Mouse (Mus musculus): ENCODE data around the gene Zfyve9. TPM values are rescaled to one million over a fixed set of nuclear protein-coding genes. Genes with fewer than 3 reads are reported as not detected.

Zfyve9 gene
- polyA plus RNA-seq, 1 experiment from 2014 or later = 3.0 TPM

DNA sequence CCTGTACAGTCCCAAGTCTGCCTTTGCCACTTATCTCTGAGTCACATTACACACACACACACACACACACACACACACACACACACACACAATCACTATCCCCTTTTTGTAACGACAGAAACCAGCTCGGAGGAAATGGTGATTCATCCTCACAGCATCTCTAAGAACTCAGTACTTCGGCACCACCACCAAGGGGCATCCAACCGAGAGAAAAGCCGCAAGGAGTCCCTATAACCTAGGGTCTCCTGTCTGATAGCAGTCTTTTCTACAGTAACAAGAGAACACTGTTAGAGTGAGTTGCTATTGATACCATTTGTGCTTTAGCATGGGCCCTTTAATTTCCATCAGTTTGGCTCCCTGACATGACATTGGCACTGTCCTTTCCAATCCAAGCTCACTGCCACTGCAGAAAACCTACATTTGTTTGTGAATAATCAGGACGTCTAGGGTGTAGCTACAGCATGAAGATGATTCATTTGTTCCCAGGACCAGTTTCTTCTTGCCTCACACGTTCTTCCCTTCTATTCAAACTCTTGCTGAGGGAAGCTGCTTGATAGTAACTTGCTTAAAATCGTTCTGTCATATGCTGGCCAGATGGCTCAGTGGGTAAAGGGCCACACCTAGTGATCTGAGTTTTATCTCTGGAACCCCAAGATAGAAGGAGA is 2.0 kb upstream of the Zfyve9 start:
- Histone ChIP-seq H3K4me1 (replicated peaks; ENCODE audit: control insufficient read depth, insufficient read depth) (no peaks in the 10 kb centered on the region), H3K27ac (replicated peaks) (no peak overlapping the region; the same call in 1 of the 2 replicates), H3K9ac (ENCODE audit: low read length) (no peak overlapping the region), H3K9me3 (ENCODE audit: control insufficient read depth, low read length) (no peaks in the 10 kb centered on the region), H3K27me3 (ENCODE audit: control insufficient read depth, insufficient read depth, low read length) (no peaks in the 10 kb centered on the region), H3K4me2 (replicated peaks; ENCODE audit: low read depth) (no peak overlapping the region), H3K4me3 (ENCODE audit: low read depth, low read length) (no peak overlapping the region), H3K36me3 (ENCODE audit: control insufficient read depth, insufficient read depth, low read length) (no peaks in the 10 kb centered on the region)
- TF ChIP-seq EP300 (optimal IDR thresholded peaks at IDR 0.05) (no peak), CTCF (IDR thresholded peaks at IDR 0.05; ENCODE audit: low read depth) (no peak)
- 30% methylated on average over 8 of the region's 8 CpGs for WGBS
- DNase-seq (ENCODE audit: low spot score) (no peak), ATAC-seq (ENCODE audit: low FRiP score, low TSS enrichment) (no peak)

DNA sequence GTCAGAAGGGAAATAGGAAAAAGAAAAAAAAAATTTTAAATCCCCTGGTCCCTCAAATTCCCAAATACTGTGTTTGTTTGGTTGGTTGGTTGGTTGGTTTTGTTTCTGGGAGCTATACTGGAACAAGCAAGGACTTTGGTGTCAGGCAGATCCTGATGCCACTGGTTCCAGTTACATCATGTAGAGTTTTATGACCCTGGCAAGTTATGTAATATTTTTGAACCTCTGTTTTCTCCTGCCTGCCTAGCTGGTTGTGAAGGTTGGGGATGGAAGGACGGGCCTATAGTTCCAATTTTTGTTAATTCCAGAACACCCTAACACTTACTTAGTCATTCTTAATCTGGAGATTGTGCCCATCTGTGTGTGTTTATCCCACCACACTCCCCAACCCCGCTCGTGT is 998 bp upstream of the Zfyve9 start:
- 49% methylated on average over 3 of the region's 3 CpGs for WGBS
- Histone ChIP-seq H3K27me3 (ENCODE audit: control insufficient read depth, insufficient read depth, low read length) (no peaks in the 10 kb centered on the region), H3K36me3 (ENCODE audit: control insufficient read depth, insufficient read depth, low read length) (no peaks in the 10 kb centered on the region), H3K27ac (replicated peaks) (peak overlapping the region; percentile 97; the same call in 1 of the 2 replicates), H3K9ac (ENCODE audit: low read length) (no peak overlapping the region), H3K4me1 (replicated peaks; ENCODE audit: control insufficient read depth, insufficient read depth) (no peaks in the 10 kb centered on the region), H3K4me3 (ENCODE audit: low read depth, low read length) (no peak overlapping the region), H3K4me2 (replicated peaks; ENCODE audit: low read depth) (peak overlapping the region; percentile 80; the same call in 1 of the 2 replicates), H3K9me3 (ENCODE audit: control insufficient read depth, low read length) (no peaks in the 10 kb centered on the region)
- no peak for DNase-seq (ENCODE audit: low spot score)
- no peak for ATAC-seq (ENCODE audit: low FRiP score, low TSS enrichment)
- no peak for TF ChIP-seq CTCF (IDR thresholded peaks at IDR 0.05; ENCODE audit: low read depth)

DNA sequence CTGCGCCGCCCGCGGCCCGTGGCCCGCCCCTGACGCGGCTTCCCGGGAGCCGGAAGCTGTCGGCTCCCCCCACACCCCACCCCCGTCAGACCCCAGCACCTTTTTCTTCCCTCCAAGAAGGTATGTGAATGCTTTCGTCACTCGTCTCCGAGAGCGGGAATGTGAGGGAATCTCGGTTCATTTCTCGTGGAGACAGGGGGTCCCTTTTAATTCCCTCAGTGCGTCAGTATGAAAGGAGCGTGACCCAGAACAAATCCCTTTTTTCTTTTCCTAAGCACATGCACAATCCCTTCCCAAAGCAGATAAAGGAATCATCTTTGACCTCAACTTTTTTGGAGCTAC is 237 bp upstream of the Zfyve9 start:
- under 1% methylated on average over 18 of the region's 20 CpGs for WGBS
- no peaks in the 10 kb centered on the region for H3K36me3 ChIP-seq (ENCODE audit: control insufficient read depth, insufficient read depth, low read length)
- ATAC-seq (ENCODE audit: low FRiP score, low TSS enrichment) (no peak), DNase-seq (ENCODE audit: low spot score) (no peak)
- peak overlapping the region; percentile 80 for H3K4me2 ChIP-seq (replicated peaks; ENCODE audit: low read depth)
- peak overlapping the region; percentile 93 for H3K4me3 ChIP-seq (ENCODE audit: low read depth, low read length)
- H3K9ac ChIP-seq (ENCODE audit: low read length) = peak overlapping the region; percentile 98
- H3K9me3 ChIP-seq (ENCODE audit: control insufficient read depth, low read length) = no peaks in the 10 kb centered on the region
- H3K27me3 ChIP-seq (ENCODE audit: control insufficient read depth, insufficient read depth, low read length) = no peaks in the 10 kb centered on the region
- peak overlapping the region; percentile 97 for H3K27ac ChIP-seq (replicated peaks)
- TF ChIP-seq CTCF (IDR thresholded peaks at IDR 0.05; ENCODE audit: low read depth) (no peak), EP300 (optimal IDR thresholded peaks at IDR 0.05) (no peak)
- H3K4me1 ChIP-seq (replicated peaks; ENCODE audit: control insufficient read depth, insufficient read depth) = no peaks in the 10 kb centered on the region

DNA sequence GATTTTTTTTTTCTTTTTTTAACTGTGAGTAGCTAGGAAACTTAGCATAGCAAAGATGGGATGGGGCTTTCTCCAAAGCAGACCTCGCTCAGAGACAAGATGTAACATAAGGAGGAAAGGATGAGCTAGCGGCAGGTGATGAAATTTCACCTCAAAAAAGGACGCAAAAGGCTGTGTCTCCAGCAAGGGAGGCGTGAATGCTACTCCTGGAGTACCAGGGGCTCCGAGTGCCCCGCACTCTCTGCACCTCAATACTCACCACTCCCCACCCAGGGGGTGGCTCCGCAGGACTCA is 888 bp downstream of the Zfyve9 start:
- Histone ChIP-seq H3K4me2 (replicated peaks; ENCODE audit: low read depth) (peak overlapping the region; percentile 80), H3K27me3 (ENCODE audit: control insufficient read depth, insufficient read depth, low read length) (no peaks in the 10 kb centered on the region), H3K27ac (replicated peaks) (peak overlapping the region; percentile 97), H3K4me1 (replicated peaks; ENCODE audit: control insufficient read depth, insufficient read depth) (no peaks in the 10 kb centered on the region), H3K4me3 (ENCODE audit: low read depth, low read length) (peak overlapping the region; percentile 93), H3K9me3 (ENCODE audit: control insufficient read depth, low read length) (no peaks in the 10 kb centered on the region), H3K36me3 (ENCODE audit: control insufficient read depth, insufficient read depth, low read length) (no peaks in the 10 kb centered on the region), H3K9ac (ENCODE audit: low read length) (peak overlapping the region; percentile 98)
- ATAC-seq (ENCODE audit: low FRiP score, low TSS enrichment) (no peak), DNase-seq (ENCODE audit: low spot score) (no peak)
- no peak for TF ChIP-seq EP300 (optimal IDR thresholded peaks at IDR 0.05)
- TF ChIP-seq CTCF (IDR thresholded peaks at IDR 0.05; ENCODE audit: low read depth) = no peak
- 0% methylated on average over 7 of the region's 7 CpGs for WGBS

DNA sequence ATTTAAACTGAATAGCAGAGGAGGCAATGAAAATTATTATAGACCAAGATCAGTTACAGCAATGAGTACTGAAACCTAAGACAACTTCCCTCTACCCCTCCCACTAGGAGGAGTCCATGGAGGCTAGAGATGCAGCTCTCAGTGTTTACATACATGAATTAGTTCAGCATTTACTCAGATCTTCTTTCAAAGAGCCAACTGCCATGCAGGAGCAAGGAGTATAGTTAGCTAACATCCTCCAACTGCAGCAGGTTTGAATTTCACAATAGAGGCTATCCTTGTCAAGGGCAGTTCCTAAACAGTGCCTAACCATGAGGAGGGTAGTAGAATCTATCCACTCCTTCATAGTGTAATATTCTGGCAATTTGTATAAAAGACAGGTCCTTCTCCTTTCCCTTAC is 12.1 kb downstream of the Zfyve9 start:
- H3K4me1 ChIP-seq (replicated peaks; ENCODE audit: control insufficient read depth, insufficient read depth) = no peaks in the 10 kb centered on the region
- H3K27me3 ChIP-seq (ENCODE audit: control insufficient read depth, insufficient read depth, low read length) = no peaks in the 10 kb centered on the region
- H3K27ac ChIP-seq (replicated peaks) = no peak overlapping the region
- TF ChIP-seq CTCF (IDR thresholded peaks at IDR 0.05; ENCODE audit: low read depth) (no peak), EP300 (optimal IDR thresholded peaks at IDR 0.05) (no peak)
- DNase-seq (ENCODE audit: low spot score) (no peak), ATAC-seq (ENCODE audit: low FRiP score, low TSS enrichment) (no peak)
- no peak overlapping the region for H3K4me3 ChIP-seq (ENCODE audit: low read depth, low read length)
- no peak overlapping the region for H3K9ac ChIP-seq (ENCODE audit: low read length)
- H3K36me3 ChIP-seq (ENCODE audit: control insufficient read depth, insufficient read depth, low read length) = no peaks in the 10 kb centered on the region
- no peaks in the 10 kb centered on the region for H3K9me3 ChIP-seq (ENCODE audit: control insufficient read depth, low read length)
- H3K4me2 ChIP-seq (replicated peaks; ENCODE audit: low read depth) = no peak overlapping the region

DNA sequence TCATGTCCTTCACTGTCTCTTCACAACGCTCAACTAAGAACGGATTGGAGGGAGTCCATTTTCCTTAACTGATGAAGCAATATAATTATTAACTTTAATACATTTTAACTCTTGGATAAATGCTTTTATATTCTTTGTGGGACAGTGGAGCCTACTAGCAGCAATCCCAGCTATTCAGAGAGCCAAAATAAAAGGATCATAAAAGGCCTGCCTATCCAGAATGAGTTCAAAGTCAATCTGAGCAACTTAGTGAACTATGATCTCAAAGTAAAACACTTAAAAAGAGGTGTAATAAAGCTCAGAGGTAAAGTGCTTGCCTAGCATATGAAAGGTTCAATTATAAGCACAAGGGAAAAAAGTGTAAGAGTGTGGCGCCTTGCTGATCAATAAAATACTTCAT is 21.0 kb downstream of the Zfyve9 start:
- ATAC-seq (ENCODE audit: low FRiP score, low TSS enrichment) = no peak
- H3K27ac ChIP-seq (replicated peaks) = no peak overlapping the region

More for the DNA sequence above, 21.0 kb downstream of the Zfyve9 start:
- no peak overlapping the region for H3K9ac ChIP-seq (ENCODE audit: low read length)
- no peak for DNase-seq (ENCODE audit: low spot score)
- 94% methylated on average over 3 of the region's 3 CpGs for WGBS
- H3K4me1 ChIP-seq (replicated peaks; ENCODE audit: control insufficient read depth, insufficient read depth) = no peaks in the 10 kb centered on the region
- no peaks in the 10 kb centered on the region for H3K27me3 ChIP-seq (ENCODE audit: control insufficient read depth, insufficient read depth, low read length)
- TF ChIP-seq EP300 (optimal IDR thresholded peaks at IDR 0.05) (no peak), CTCF (IDR thresholded peaks at IDR 0.05; ENCODE audit: low read depth) (no peak)
- H3K36me3 ChIP-seq (ENCODE audit: control insufficient read depth, insufficient read depth, low read length) = no peaks in the 10 kb centered on the region
- no peak overlapping the region for H3K4me3 ChIP-seq (ENCODE audit: low read depth, low read length)
- H3K4me2 ChIP-seq (replicated peaks; ENCODE audit: low read depth) = no peak overlapping the region
- no peaks in the 10 kb centered on the region for H3K9me3 ChIP-seq (ENCODE audit: control insufficient read depth, low read length)

All from stomach, postnatal 0 days (tissue).